1 mouse cellular context compared by ENCODE assay signal in the genomic region with DNA sequence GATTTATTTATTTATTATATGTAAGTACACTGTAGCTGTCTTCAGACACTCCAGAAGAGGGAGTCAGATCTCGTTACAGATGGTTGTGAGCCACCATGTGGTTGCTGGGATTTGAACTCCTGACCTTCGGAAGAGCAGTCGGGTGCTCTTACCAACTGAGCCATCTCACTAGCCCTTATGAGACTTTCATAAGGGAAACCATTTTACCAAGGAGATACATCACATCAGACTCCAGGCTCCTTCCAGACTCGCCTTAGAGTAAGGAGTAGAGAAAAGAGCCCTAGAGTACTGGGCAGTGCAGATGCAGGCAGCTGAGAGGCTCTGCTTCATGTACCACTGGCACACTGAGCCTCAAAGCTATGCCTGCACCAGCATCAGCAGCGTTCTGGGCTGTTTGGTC.
TF ChIP-seq lines count a peak whose summit lies in the region.

No protein-coding gene starts in this region.

TF ChIP-seq in CH12.LX, 34 proteins besides CTCF, POLR2A, EP300 and RAD21:
- peak; percentile 71; the same call in 1 of the 2 replicates for TF ChIP-seq TBP (conservative IDR thresholded peaks at IDR 0.05; ENCODE audit: low read depth, low read length)
